Mouse (Mus musculus): ENCODE measurements around the gene Plekha4. TPM values are rescaled to one million over a fixed set of nuclear protein-coding genes. Genes with fewer than 3 reads are reported as not detected.
A peak's percentile ranks its signal among the peaks of the same experiment; 100 is the strongest.

Plekha4 gene
- polyA plus RNA-seq, 1 experiment from 2014 or later = 1.4 TPM

GRCm38 (mm10) chr7:45590874-45591273, 64.7 kb downstream of the Plekha4 start:
- Histone ChIP-seq H3K36me3 (ENCODE audit: control insufficient read depth, insufficient read depth, low read length) (peaks cover 2% of the 10 kb centered on the region; the same call in 1 of the 2 replicates), H3K9me3 (ENCODE audit: control insufficient read depth, low read length) (no peaks in the 10 kb centered on the region), H3K9ac (ENCODE audit: low read depth, low read length) (no peak overlapping the region), H3K4me1 (ENCODE audit: control insufficient read depth, insufficient read depth, low read length) (no peaks in the 10 kb centered on the region), H3K4me3 (ENCODE audit: low read length) (no peak overlapping the region), H3K27ac (ENCODE audit: low read length) (no peak overlapping the region), H3K27me3 (replicated peaks; ENCODE audit: control insufficient read depth, insufficient read depth, low read length) (no peaks in the 10 kb centered on the region), H3K4me2 (ENCODE audit: low read depth, low read length) (no peak overlapping the region)
- 57% methylated on average over 3 of the region's 3 CpGs for WGBS
- ATAC-seq = no peak

- Histone ChIP-seq H3K27ac (ENCODE audit: low read length) (no peak overlapping the region), H3K4me1 (ENCODE audit: control insufficient read depth, insufficient read depth, low read length) (no peaks in the 10 kb centered on the region), H3K36me3 (ENCODE audit: control insufficient read depth, insufficient read depth, low read length) (no peaks in the 10 kb centered on the region), H3K4me2 (ENCODE audit: low read depth, low read length) (no peak overlapping the region), H3K9ac (ENCODE audit: low read depth, low read length) (no peak overlapping the region), H3K9me3 (ENCODE audit: control insufficient read depth, low read length) (no peaks in the 10 kb centered on the region), H3K27me3 (replicated peaks; ENCODE audit: control insufficient read depth, insufficient read depth, low read length) (no peaks in the 10 kb centered on the region), H3K4me3 (ENCODE audit: low read length) (no peak overlapping the region)
- 73% methylated on average over 7 of the region's 7 CpGs for WGBS
- ATAC-seq = no peak
Observed at GRCm38 (mm10) chr7:45591880-45592279, 65.8 kb downstream of the Plekha4 start.

DNA sequence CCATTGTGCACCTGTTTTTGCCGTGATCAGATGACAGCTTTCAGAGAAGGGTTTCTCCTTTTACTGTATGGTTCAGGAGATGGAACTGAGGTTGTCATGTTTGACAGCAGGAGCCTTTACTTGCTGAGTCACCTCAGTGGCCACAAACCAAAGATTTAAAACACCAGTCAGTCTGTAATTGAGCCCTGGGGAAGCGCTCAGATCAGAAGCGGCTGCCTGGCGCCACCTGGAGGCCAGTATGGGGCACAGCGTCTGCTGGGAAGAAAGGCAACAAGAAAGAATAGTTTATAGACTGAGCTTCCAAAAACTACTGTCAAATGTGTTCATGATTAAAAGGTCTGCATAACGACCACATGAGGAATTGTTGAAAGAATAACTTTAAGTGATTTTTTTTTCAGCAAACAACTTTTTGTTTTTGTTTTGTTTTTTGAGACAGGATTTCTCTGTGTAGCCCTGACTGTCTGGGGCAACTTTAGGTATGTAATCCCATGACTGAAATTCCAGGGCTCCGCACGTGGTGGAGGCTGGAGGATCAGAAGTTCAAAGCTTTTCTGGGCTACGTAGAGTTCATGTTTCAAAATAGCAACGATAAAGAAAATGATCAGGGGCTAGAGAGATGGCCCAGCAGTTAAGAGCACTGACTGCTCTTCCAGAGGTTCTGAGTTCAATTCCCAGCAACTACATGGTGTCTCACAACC, 67.1 kb downstream of the Plekha4 start:
- Histone ChIP-seq H3K4me2 (ENCODE audit: low read depth, low read length) (no peak overlapping the region), H3K9ac (ENCODE audit: low read depth, low read length) (no peak overlapping the region), H3K36me3 (ENCODE audit: control insufficient read depth, insufficient read depth, low read length) (no peaks in the 10 kb centered on the region), H3K27ac (ENCODE audit: low read length) (no peak overlapping the region), H3K4me3 (ENCODE audit: low read length) (no peak overlapping the region), H3K27me3 (replicated peaks; ENCODE audit: control insufficient read depth, insufficient read depth, low read length) (no peaks in the 10 kb centered on the region), H3K4me1 (ENCODE audit: control insufficient read depth, insufficient read depth, low read length) (no peaks in the 10 kb centered on the region), H3K9me3 (ENCODE audit: control insufficient read depth, low read length) (no peaks in the 10 kb centered on the region)
- WGBS = 25% methylated on average over 10 of the region's 10 CpGs
- ATAC-seq = no peak

GRCm38 (mm10) chr7:45595176-45595575, 69.0 kb downstream of the Plekha4 start:
- H3K36me3 ChIP-seq (ENCODE audit: control insufficient read depth, insufficient read depth, low read length) = no peaks in the 10 kb centered on the region
- WGBS = 89% methylated on average over 4 of the region's 4 CpGs
- H3K27me3 ChIP-seq (replicated peaks; ENCODE audit: control insufficient read depth, insufficient read depth, low read length) = no peaks in the 10 kb centered on the region
- H3K4me3 ChIP-seq (ENCODE audit: low read length) = no peak overlapping the region
- no peak for ATAC-seq
- H3K9ac ChIP-seq (ENCODE audit: low read depth, low read length) = no peak overlapping the region
- H3K9me3 ChIP-seq (ENCODE audit: control insufficient read depth, low read length) = no peaks in the 10 kb centered on the region
- no peak overlapping the region for H3K4me2 ChIP-seq (ENCODE audit: low read depth, low read length)
- peaks cover 10% of the 10 kb centered on the region; the same call in 1 of the 2 replicates for H3K4me1 ChIP-seq (ENCODE audit: control insufficient read depth, insufficient read depth, low read length)
- no peak overlapping the region for H3K27ac ChIP-seq (ENCODE audit: low read length)

DNA sequence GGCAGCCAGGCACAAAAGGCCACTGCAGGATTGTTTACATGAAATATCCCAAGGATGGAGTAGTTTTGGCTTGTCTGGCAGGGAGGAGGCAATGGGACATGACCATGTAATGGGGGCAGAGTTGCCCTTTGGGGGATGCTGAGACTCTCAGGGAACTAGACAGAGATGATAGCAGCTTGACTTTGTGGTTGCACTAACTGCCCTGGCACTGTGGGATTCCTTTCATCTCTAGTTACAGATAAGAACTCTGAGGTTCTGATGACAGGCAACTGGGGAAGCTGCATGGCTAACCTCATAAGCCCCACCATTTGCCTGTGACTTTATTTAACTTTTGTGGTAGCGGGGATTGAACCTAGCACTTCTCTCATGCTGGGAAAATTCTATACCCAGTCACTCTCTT, 70.0 kb downstream of the Plekha4 start:
- no peak for ATAC-seq
- H3K36me3 ChIP-seq (ENCODE audit: control insufficient read depth, insufficient read depth, low read length) = no peaks in the 10 kb centered on the region
- 0 out of 2 replicates have a peak, but pooled peaks cover 2% of the 10 kb centered on the region for H3K27me3 ChIP-seq (replicated peaks; ENCODE audit: control insufficient read depth, insufficient read depth, low read length)
- 69% methylated on average over 1 of the region's 1 CpGs for WGBS
- peaks cover 10% of the 10 kb centered on the region; the same call in 1 of the 2 replicates for H3K4me1 ChIP-seq (ENCODE audit: control insufficient read depth, insufficient read depth, low read length)
- no peak overlapping the region for H3K9ac ChIP-seq (ENCODE audit: low read depth, low read length)
- H3K27ac ChIP-seq (ENCODE audit: low read length) = no peak overlapping the region
- H3K4me2 ChIP-seq (ENCODE audit: low read depth, low read length) = no peak overlapping the region
- no peak overlapping the region for H3K4me3 ChIP-seq (ENCODE audit: low read length)
- no peaks in the 10 kb centered on the region for H3K9me3 ChIP-seq (ENCODE audit: control insufficient read depth, low read length)

- Histone ChIP-seq H3K27ac (ENCODE audit: low read length) (no peak overlapping the region), H3K4me1 (ENCODE audit: control insufficient read depth, insufficient read depth, low read length) (peaks cover 13% of the 10 kb centered on the region), H3K36me3 (ENCODE audit: control insufficient read depth, insufficient read depth, low read length) (no peaks in the 10 kb centered on the region), H3K4me2 (ENCODE audit: low read depth, low read length) (no peak overlapping the region), H3K9me3 (ENCODE audit: control insufficient read depth, low read length) (no peaks in the 10 kb centered on the region), H3K9ac (ENCODE audit: low read depth, low read length) (no peak overlapping the region), H3K27me3 (replicated peaks; ENCODE audit: control insufficient read depth, insufficient read depth, low read length) (0 out of 2 replicates have a peak, but pooled peaks cover 2% of the 10 kb centered on the region), H3K4me3 (ENCODE audit: low read length) (no peak overlapping the region)
- WGBS = 89% methylated on average over 5 of the region's 5 CpGs
- no peak for ATAC-seq
Observed at GRCm38 (mm10) chr7:45597013-45597412, 70.9 kb downstream of the Plekha4 start.

DNA sequence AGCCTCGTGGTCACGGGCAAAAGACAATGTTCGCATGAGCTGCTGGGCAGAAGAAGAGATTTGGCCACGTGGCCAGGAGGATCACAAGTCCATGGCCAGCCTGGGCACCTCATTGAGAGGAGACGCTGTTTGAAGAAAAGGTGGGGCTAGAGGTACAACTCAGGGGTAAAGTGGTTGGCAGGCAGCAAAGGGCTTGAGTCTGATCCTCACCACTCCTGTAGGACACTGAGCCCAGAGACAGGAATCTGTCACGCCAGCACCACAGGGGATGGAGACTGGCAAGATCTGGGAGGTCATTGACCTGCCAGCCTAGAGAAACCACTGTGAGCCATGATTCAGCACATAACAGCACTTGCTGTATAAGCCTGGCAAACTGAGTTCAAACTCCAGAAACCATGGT, 71.4 kb downstream of the Plekha4 start:
- Histone ChIP-seq H3K9ac (ENCODE audit: low read depth, low read length) (no peak overlapping the region), H3K27me3 (replicated peaks; ENCODE audit: control insufficient read depth, insufficient read depth, low read length) (0 out of 2 replicates have a peak, but pooled peaks cover 2% of the 10 kb centered on the region), H3K36me3 (ENCODE audit: control insufficient read depth, insufficient read depth, low read length) (no peaks in the 10 kb centered on the region), H3K27ac (ENCODE audit: low read length) (no peak overlapping the region), H3K4me1 (ENCODE audit: control insufficient read depth, insufficient read depth, low read length) (peaks cover 13% of the 10 kb centered on the region), H3K4me3 (ENCODE audit: low read length) (no peak overlapping the region), H3K9me3 (ENCODE audit: control insufficient read depth, low read length) (no peaks in the 10 kb centered on the region), H3K4me2 (ENCODE audit: low read depth, low read length) (no peak overlapping the region)
- ATAC-seq = no peak
- 93% methylated on average over 6 of the region's 6 CpGs for WGBS

- WGBS = 34% methylated on average over 18 of the region's 18 CpGs
- peak; percentile 78 for ATAC-seq
- no peaks in the 10 kb centered on the region for H3K9me3 ChIP-seq (ENCODE audit: control insufficient read depth, low read length)
- H3K4me3 ChIP-seq (ENCODE audit: low read length) = no peak overlapping the region; the same call in 1 of the 2 replicates
- H3K4me2 ChIP-seq (ENCODE audit: low read depth, low read length) = peak overlapping the region; percentile 35
- peaks cover 13% of the 10 kb centered on the region for H3K4me1 ChIP-seq (ENCODE audit: control insufficient read depth, insufficient read depth, low read length)
- H3K9ac ChIP-seq (ENCODE audit: low read depth, low read length) = peak overlapping the region; percentile 33; the same call in 1 of the 2 replicates
- no peaks in the 10 kb centered on the region for H3K36me3 ChIP-seq (ENCODE audit: control insufficient read depth, insufficient read depth, low read length)
- H3K27ac ChIP-seq (ENCODE audit: low read length) = no peak overlapping the region
- 0 out of 2 replicates have a peak, but pooled peaks cover 2% of the 10 kb centered on the region for H3K27me3 ChIP-seq (replicated peaks; ENCODE audit: control insufficient read depth, insufficient read depth, low read length)
Observed at GRCm38 (mm10) chr7:45598960-45599879, 73.1 kb downstream of the Plekha4 start.
